Mouse (Mus musculus) midbrain, embryonic 11.5 days (tissue): ENCODE measurements at regions not wholly inside any gene's neighbourhood (a gene's known extent, or its start where the extent isn't known, plus 50 kb on each side); places are given as distances from the start of the nearest gene placed in this dataset.

Source experiments
- ATAC-seq: fragments of 200-750 bp; cut with Nextera tagmentation; 2 replicates; pipeline ENCODE4 v1.8.0; 2017; ENCODE audit warnings: moderate TSS enrichment, moderate library complexity; ENCODE audit not compliant: low FRiP score
- DNase-seq: peaks from one replicate; pipeline ENCODE4 v3.0.0; 2015; ENCODE audit warnings: low spot score; ENCODE audit errors: missing footprints
- H3K27ac ChIP-seq: fragments of 300-500 bp; sonication (generic); 2 replicates; pipeline ENCODE4 v1.5.1; 2014; ENCODE audit warnings: low read depth, low read length
- H3K27me3 ChIP-seq: fragments of 300-500 bp; sonication (generic); 2 replicates; pipeline ENCODE4 v1.6.1; 2014; ENCODE audit warnings: mild to moderate bottlenecking, low read length, moderate library complexity, mixed read lengths; ENCODE audit not compliant: control insufficient read depth, insufficient read depth
- H3K36me3 ChIP-seq: fragments of 300-500 bp; sonication (generic); 2 replicates; pipeline ENCODE4 v1.6.1; 2014; ENCODE audit warnings: mild to moderate bottlenecking, low read length, moderate library complexity, mixed read lengths; ENCODE audit not compliant: control insufficient read depth, insufficient read depth
- H3K4me1 ChIP-seq: fragments of 300-500 bp; sonication (generic); 2 replicates; pipeline ENCODE4 v1.6.1; 2014; ENCODE audit warnings: low read length; ENCODE audit not compliant: control insufficient read depth, insufficient read depth
- H3K4me2 ChIP-seq: fragments of 300-500 bp; sonication (generic); 2 replicates; pipeline ENCODE4 v1.6.1; 2014; ENCODE audit warnings: mild to moderate bottlenecking, moderate library complexity
- H3K4me3 ChIP-seq: fragments of 300-500 bp; sonication (generic); 2 replicates; pipeline ENCODE4 v1.5.1; 2014; ENCODE audit warnings: low read depth, low read length
- H3K9ac ChIP-seq: fragments of 300-500 bp; sonication (generic); 2 replicates; pipeline ENCODE4 v1.6.1; 2014; ENCODE audit warnings: low read length
- H3K9me3 ChIP-seq: fragments of 300-500 bp; sonication (generic); 2 replicates; pipeline ENCODE4 v1.6.1; 2016; ENCODE audit warnings: low read length; ENCODE audit not compliant: control insufficient read depth
- WGBS: fragments of 180-500 bp; shearing (Covaris S2); extraction: QIAGEN DNeasy Blood & Tissue Kit; methylation state at CpG from one replicate; pipeline ENCODE4 v1.1.7; 2014; 5-methylcytosine and 5-hydroxymethylcytosine counted together

DNA sequence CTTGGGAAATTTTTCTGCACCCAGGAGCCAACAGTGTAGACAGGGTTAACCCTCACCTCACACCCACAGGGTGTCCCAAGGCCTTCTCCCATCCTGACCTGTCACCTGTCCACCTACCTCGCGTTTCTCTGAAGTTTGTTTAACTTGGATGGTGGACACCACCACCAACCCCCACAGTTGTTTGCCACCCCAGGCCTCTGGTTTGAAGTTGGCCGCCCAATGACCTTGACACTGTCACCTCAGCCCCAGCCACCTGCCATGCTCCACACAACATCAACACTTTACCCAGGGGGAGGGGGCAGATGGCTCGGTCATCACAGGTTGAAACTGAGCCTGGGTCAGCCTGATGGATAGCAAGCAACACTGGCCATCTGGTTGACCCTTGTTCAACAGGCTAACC is 332.7 kb upstream of the Tbx3 start:
- H3K27ac ChIP-seq: no peak overlapping the region
- no peak overlapping the region for H3K9ac ChIP-seq
- no peaks in the 10 kb centered on the region for H3K4me1 ChIP-seq
- H3K36me3 ChIP-seq: no peaks in the 10 kb centered on the region
- DNase-seq: no peak
- no peak for ATAC-seq
- no peaks in the 10 kb centered on the region for H3K27me3 ChIP-seq
- WGBS: 97% methylated on average over 4 of the region's 4 CpGs
- no peak overlapping the region for H3K4me3 ChIP-seq
- H3K9me3 ChIP-seq: no peaks in the 10 kb centered on the region
- H3K4me2 ChIP-seq: no peak overlapping the region

DNA sequence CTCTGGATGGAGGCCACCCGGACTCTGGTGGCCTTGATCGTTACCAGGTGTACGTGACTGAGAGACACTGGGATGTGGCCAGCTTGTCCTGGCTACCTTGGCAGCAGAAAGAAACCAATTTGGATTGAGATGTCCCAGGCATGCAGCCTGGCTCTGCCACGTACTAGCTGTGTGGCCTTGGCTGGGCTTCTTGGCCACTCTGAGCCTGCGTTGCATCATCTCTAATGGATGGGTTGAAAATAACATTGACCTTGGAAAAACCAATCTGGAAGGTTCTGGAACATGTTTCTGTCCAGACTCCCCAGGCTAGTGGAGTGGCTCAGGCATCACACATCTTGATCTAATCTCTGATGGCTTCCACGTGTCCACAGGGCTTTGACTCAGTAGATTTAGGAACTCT is 331.8 kb upstream of the Tbx3 start:
- H3K4me2 ChIP-seq: no peak overlapping the region
- no peak overlapping the region for H3K4me3 ChIP-seq
- no peak overlapping the region for H3K27ac ChIP-seq
- WGBS: 95% methylated on average over 6 of the region's 6 CpGs
- no peaks in the 10 kb centered on the region for H3K4me1 ChIP-seq
- no peak overlapping the region for H3K9ac ChIP-seq
- no peaks in the 10 kb centered on the region for H3K27me3 ChIP-seq
- DNase-seq: no peak
- ATAC-seq: no peak
- no peaks in the 10 kb centered on the region for H3K9me3 ChIP-seq
- H3K36me3 ChIP-seq: no peaks in the 10 kb centered on the region

DNA sequence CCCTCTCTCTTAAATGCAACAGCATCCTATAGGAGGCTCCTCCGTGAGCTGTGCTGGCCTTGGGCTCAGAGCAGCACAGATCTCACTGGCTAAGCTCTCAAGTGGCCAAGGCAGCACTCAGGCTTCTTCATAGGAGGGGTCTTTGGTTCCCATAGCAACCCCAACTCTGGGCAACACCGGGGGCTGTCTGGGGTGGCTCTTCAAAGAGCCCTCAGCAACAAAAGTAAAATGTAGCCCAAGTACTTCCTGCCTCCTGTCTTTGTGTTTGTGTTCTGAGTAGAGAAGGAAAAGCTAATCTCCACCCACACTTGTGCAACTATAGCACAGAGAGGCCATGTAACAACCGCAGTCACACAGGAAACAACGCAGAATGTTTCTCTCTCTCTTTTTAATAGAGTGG is 322.2 kb upstream of the Tbx3 start:
- no peak for DNase-seq
- no peak for ATAC-seq
- H3K36me3 ChIP-seq: no peaks in the 10 kb centered on the region
- H3K4me1 ChIP-seq: 0 out of 2 replicates have a peak, but pooled peaks cover 4% of the 10 kb centered on the region
- H3K9ac ChIP-seq: no peak overlapping the region
- H3K27me3 ChIP-seq: no peaks in the 10 kb centered on the region
- 39% methylated on average over 4 of the region's 4 CpGs for WGBS
- H3K4me3 ChIP-seq: no peak overlapping the region
- no peak overlapping the region for H3K4me2 ChIP-seq
- H3K27ac ChIP-seq: no peak overlapping the region
- H3K9me3 ChIP-seq: no peaks in the 10 kb centered on the region

DNA sequence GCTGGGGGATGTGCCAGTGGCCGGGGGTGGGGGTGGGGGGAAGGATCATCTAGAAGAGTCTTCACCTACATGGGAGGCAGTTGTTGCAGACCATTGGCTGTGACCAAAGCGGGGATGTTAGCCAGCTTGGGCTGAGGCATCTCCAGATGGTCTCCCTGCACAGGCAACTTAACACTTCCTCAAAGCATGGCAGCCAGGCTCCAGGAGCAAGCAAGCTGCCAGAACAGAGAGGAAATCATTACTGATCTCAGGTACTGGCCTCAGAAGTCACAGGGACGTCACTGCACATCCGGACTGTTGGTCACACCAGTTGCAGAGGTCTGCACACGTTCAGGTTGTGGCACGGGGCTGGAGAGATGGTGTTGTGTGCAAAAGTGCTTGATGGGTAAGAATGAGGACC is 321.1 kb upstream of the Tbx3 start:
- Histone ChIP-seq H3K36me3 (no peaks in the 10 kb centered on the region), H3K4me2 (no peak overlapping the region), H3K27me3 (no peaks in the 10 kb centered on the region), H3K27ac (no peak overlapping the region), H3K9me3 (no peaks in the 10 kb centered on the region), H3K9ac (no peak overlapping the region), H3K4me1 (0 out of 2 replicates have a peak, but pooled peaks cover 4% of the 10 kb centered on the region), H3K4me3 (no peak overlapping the region)
- WGBS: 88% methylated on average over 6 of the region's 6 CpGs
- no peak for ATAC-seq
- DNase-seq: no peak

DNA sequence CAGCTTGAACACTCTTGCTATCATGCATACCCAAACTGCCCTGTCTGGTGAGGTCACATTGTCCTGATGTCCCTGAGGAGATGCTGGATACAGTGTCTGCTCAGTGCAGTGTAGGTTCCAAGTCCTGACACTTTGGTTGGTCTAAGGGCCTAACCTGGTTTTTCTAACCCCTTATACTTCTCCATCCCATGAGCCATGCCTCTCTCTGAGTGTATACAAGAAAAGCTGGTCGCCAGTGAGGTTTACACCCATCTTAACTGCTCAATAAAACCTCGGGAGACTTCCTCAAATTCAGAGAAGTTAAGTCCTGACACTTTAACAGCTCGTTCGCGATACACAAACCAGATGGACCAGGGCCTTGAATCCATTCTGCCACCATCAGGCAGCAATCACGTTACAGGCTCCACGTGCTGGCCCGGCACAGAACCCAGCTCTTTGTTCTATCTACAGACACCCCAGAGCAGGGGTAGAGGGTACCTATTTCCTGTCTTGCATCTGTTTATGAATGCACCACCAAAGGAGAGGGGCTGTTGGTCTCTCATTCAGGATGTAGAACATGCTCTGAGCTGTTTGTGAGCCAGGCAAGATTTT is 320.0 kb upstream of the Tbx3 start:
- no peak overlapping the region for H3K4me3 ChIP-seq
- no peak for ATAC-seq
- H3K27ac ChIP-seq: no peak overlapping the region
- 0 out of 2 replicates have a peak, but pooled peaks cover 4% of the 10 kb centered on the region for H3K4me1 ChIP-seq
- H3K27me3 ChIP-seq: no peaks in the 10 kb centered on the region
- H3K36me3 ChIP-seq: no peaks in the 10 kb centered on the region
- no peak overlapping the region for H3K4me2 ChIP-seq
- no peak for DNase-seq
- WGBS: 83% methylated on average over 8 of the region's 8 CpGs
- H3K9ac ChIP-seq: no peak overlapping the region
- H3K9me3 ChIP-seq: no peaks in the 10 kb centered on the region

DNA sequence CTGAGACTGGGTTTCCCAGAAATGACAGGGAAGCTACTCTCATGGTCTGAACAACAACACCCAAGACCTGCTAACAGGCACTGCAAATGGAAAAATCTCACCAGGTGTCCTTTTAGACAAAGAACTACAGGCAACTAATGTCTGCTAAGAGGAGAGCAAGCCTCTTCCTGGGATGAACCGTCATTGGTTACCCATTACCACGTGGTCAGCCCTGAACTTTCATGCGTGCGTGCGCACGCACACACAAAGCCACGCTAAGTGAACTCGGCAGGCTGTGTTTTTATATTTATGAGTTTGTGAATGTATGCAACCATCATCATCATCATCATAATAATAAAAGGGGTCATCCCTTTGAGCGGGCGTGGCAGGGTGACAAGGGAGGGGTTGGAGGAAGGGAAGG is 315.0 kb upstream of the Tbx3 start:
- no peaks in the 10 kb centered on the region for H3K9me3 ChIP-seq
- H3K27ac ChIP-seq: no peak overlapping the region
- DNase-seq (no peak), ATAC-seq (no peak)
- H3K9ac ChIP-seq: no peak overlapping the region
- no peak overlapping the region for H3K4me2 ChIP-seq
- H3K4me1 ChIP-seq: no peaks in the 10 kb centered on the region
- no peak overlapping the region for H3K4me3 ChIP-seq
- 91% methylated on average over 10 of the region's 10 CpGs for WGBS
- no peaks in the 10 kb centered on the region for H3K36me3 ChIP-seq
- no peaks in the 10 kb centered on the region for H3K27me3 ChIP-seq

DNA sequence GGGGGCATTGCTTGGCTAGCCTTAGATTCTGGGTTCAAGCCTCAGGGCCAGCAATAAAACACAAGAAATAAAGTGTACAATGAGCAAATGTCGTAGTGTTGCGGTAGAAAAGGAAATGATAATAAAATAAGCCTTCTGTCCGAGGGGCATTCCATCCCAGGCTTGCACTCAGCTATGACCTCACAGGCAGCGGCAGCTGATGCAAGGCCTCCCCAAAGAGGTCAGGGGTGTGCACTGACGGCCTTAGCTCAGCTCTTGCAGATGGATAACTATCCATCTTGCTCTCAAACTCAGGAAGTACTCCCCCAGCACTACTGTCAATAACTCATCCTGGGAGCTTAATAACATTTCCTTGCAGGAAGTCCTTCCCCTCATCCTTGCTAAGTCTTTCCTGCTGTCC is 314.4 kb upstream of the Tbx3 start:
- Histone ChIP-seq H3K36me3 (no peaks in the 10 kb centered on the region), H3K27ac (no peak overlapping the region), H3K4me1 (no peaks in the 10 kb centered on the region), H3K9ac (no peak overlapping the region), H3K4me2 (no peak overlapping the region), H3K9me3 (no peaks in the 10 kb centered on the region), H3K27me3 (no peaks in the 10 kb centered on the region), H3K4me3 (no peak overlapping the region)
- DNase-seq: no peak
- no peak for ATAC-seq
- WGBS: 79% methylated on average over 5 of the region's 5 CpGs

DNA sequence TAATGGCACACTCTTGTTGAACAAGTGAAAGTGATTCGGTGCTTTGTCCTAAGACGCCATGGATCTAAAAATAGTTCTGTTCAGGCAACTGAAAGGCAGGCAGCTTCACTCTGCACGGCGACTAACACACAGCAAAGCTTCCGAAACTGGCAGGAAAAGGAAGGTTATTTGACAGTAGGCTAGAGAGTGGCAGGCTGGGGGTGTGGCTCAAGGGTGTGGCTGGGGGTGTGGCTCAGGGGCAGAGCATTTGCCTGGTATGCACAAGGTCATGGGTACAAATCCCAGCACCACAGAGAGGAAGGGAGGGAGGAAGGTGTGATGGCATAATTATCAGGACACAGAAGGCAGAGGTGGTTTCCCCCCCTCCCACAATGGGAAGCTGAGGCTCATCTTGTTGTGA is 310.8 kb upstream of the Tbx3 start:
- H3K36me3 ChIP-seq: no peaks in the 10 kb centered on the region
- ATAC-seq (no peak), DNase-seq (no peak)
- no peak overlapping the region for H3K4me3 ChIP-seq
- H3K9ac ChIP-seq: no peak overlapping the region
- H3K4me2 ChIP-seq: no peak overlapping the region
- H3K27ac ChIP-seq: no peak overlapping the region
- WGBS: 68% methylated on average over 5 of the region's 5 CpGs
- no peaks in the 10 kb centered on the region for H3K9me3 ChIP-seq
- no peaks in the 10 kb centered on the region for H3K27me3 ChIP-seq
- no peaks in the 10 kb centered on the region for H3K4me1 ChIP-seq

DNA sequence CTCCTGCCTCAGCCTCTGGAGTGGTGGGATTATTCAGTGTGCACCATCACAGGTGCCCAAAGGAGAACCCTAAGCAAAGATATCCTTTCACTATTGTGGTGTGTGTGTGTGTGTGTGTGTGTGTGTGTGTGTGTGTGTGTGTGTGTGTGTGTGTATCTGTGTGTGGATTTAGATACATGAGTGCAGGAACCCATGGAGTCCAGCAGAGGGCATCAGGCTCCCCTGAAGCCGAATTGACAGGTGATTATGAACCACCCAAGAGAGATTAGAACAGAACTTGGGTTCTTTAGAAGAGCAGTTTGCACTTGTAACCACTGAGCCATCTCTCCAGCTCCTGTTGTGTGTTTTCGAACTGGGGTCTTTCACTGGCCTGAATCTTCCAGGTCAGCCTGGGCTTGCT is 310.1 kb upstream of the Tbx3 start:
- ATAC-seq: no peak

More for the DNA sequence above, 310.1 kb upstream of the Tbx3 start:
- no peak overlapping the region for H3K9ac ChIP-seq
- DNase-seq: no peak
- no peak overlapping the region for H3K4me3 ChIP-seq
- 91% methylated on average over 2 of the region's 2 CpGs for WGBS
- no peaks in the 10 kb centered on the region for H3K9me3 ChIP-seq
- H3K27ac ChIP-seq: no peak overlapping the region
- no peaks in the 10 kb centered on the region for H3K4me1 ChIP-seq
- no peaks in the 10 kb centered on the region for H3K36me3 ChIP-seq
- H3K27me3 ChIP-seq: no peaks in the 10 kb centered on the region
- H3K4me2 ChIP-seq: no peak overlapping the region
